Mouse (Mus musculus) heart, postnatal 25 days (tissue): ENCODE results near the gene Aym1. TPM values are rescaled to one million over a fixed set of nuclear protein-coding genes. Genes with fewer than 3 reads are reported as not detected.
"Not testable (repeated sequence)": the region's sequence is repeated elsewhere in the genome, so short reads cannot be mapped to it uniquely, and the experiment has no call there.

ENCODE experiments used
- DNase-seq: peaks from one replicate; pipeline ENCODE4 v3.0.0; 2022; ENCODE audit warnings: low spot score
- intact Hi-C: fragments of 180-260 bp; cut with DNase I; formaldehyde crosslinking; loops from one replicate; pipeline ENCODE4 v1.15.1; 2025
- total RNA-seq, 2 experiments: library from RNA; stranded (reverse); gene quantifications; 2 replicates each; pipeline ENCODE4 v1.2.3; 2021

The Aym1 gene
- total RNA-seq: not detected

DNA sequence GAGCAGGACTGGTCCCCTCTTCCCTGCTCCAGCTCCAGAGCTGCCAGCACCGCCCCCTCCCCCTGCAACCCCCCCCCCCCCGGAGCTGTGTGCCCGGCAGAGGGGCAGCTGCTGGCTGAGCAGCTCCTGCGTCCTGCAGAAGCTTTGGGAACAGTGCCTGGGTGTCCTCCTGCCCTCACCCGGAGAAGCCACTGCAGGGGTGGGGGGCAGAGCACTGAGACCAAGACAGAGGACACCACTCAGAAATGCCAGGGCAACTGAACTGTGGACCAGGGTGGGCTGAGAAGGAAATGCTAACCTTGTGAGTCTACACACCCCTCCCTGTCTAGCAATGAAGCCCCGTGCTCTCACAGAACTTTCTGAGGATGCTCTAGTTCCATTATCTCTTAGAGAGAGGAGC lies at the start of gene Aym1:
Gene Aym1, plus strand, starts transcription at position 109 of the 400 bp plus-strand sequence.
- intact Hi-C loops: no loop called here
- DNase-seq: no peak

DNA sequence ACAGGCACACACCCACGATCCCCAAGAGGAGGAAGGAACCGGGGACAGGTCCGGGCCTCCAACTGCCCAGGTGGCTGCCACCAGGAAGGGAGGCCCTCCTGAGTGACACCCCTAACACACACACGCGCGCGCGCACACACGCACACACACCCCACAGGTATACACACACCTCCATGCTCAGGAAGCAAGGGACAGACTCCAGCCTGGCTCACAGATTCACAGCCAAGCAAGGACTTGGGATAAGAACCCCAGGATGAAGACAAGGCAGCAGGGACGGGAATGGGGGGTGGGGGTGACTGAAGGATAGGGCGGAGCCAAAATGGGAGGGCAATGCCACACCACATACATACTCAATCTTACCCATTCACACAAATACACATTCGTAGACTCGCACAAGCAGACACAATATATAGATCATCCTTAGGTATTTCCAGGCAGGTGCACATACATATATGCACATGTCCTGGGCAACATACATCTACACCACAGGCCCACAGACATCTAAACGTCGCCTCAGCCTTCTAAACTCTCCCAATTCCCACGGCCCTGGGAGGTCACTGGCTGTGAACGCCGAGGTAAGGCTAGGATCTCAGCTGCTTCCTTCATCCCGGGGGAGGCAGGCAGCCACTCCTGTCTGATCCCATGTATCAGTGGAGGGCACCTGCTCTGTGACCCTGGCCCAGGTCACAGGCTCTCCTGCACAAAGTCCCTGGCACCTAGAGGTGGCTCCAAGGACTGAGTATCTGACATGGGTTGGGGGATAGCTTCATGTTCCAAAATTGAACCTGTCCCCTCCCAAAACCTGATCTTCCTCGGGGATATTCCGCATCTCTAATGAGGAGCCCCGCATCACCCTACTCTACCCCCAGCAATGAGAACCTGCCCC lies 47.4 kb upstream of the Aym1 start:
- intact Hi-C loops: loop anchor here (2.0 to 10.0 kb wide), 2 partner anchors 21 to 135 kb away; no protein-coding TSS in a partner anchor

DNA sequence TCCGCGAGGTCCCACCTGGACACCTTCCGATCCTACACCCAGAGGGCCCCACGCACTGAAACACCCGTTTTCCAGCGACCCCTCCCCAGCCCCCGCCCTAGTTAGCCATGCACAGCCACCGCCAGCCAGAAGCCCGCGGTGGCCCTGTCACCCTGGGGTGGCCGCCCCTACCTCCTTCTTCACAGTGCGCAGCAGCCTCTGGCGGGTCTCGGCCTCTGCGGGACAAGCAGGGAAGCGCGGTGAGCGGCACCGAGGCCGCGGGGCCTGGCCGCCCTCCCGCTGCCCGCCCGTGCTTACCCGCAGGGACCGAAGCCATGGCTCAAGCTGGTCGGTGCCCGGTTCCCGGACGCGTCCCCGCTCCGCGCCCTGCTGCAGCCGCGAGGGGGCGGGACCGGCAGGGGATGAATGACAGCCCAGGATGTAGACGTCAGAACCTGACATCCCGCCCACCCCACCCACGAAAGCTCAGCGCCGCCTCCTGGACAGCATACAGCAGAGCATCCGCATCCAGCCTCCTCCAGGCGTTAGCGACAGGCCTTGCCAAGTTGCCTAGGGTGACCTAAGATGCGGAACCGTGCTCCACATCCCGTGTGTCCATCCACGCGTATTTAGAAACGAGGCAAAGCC lies 46.6 kb upstream of the Aym1 start, which contains the start of gene Sgsm1:
Gene Sgsm1, minus strand, starts transcription at position 410 of the 627 bp plus-strand sequence.
- peak; percentile 47 for DNase-seq
- intact Hi-C loops: no loop called here

More for the DNA sequence above, 47.4 kb upstream of the Aym1 start:
- DNase-seq: no peak

DNA sequence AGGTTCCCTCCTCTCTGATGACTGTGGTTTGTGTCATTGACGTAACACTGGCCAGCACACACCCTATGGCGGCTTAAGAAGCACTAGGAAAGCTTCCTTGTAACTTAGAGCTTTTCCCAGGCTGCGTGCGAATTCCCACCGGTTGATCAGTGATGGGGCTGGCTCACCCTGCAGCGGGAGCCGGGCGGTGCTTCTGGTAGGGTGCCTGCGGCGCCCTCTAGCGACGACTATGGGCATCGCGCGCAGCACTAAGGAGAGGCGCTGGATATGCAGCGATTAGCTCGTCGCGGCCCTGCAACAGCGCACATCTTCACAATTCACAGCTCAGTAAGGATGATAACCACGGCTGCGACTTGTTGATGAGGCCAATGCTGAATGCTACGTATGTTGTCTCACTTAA lies 43.1 kb upstream of the Aym1 start:
- DNase-seq: peak; percentile 23
- intact Hi-C loops: no loop called here

DNA sequence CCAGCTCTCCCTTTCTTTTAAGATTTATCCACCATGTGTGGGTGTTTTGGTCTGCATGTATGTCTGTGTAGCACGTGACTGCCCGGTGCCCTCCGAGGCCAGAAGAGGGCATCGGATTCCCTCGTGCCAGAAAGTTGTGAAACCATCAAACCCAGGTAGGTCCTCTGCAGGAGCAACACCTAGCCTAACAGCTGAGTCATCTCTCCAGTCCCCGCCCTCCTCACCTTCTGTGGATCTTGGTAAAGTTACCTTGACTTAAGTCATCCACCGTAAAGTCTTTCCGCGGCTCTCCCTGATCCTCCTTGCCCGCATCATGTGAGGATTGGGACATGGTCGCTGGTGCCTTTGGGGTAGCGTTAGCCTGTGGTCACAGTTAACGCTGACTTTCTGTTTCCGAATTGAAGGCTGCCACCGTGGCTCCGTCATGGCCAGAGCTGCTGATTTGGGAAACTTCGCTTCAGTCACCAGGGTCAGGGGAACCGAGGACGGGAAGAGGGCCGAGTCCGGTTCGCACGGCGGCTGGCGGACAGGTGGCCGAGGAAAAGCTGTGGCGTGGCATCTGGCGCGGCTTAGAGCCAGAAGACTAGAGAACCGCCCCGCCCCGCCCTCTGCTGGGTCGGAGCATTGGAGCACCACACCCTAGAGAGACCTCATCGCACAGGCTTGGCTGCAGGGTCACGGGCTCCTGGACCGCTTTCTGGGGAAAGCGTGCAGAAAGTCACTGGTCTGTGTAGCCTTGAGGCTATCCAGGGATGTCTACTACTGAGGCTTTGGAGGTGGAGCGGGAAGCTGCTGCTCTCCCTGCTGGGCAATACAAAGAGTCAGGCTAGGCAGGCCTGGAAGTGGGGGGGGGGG lies 33.1 kb upstream of the Aym1 start:
- intact Hi-C loops: no loop called here
- peak; percentile 9 for DNase-seq

DNA sequence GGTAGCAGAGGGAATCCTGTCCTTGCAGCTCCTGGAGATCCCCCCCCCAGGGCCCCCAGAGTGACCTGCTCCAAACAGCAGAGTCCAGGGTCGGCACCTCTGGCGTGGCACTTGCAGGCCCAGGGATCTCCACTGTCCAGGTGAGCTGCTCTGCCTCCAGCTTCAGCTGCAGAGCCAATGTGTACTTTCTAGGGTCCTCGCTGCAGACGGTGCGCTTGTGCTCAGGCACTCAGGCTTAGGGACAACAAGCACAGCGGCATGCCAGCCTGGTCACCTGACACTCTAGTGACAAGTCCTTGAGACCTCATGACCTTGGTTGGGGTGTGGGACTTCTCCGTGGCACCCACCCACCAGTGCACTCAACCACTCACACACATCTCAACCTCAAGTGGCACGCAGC lies 27.6 kb upstream of the Aym1 start:
- no peak for DNase-seq
- intact Hi-C loops: no loop called here

DNA sequence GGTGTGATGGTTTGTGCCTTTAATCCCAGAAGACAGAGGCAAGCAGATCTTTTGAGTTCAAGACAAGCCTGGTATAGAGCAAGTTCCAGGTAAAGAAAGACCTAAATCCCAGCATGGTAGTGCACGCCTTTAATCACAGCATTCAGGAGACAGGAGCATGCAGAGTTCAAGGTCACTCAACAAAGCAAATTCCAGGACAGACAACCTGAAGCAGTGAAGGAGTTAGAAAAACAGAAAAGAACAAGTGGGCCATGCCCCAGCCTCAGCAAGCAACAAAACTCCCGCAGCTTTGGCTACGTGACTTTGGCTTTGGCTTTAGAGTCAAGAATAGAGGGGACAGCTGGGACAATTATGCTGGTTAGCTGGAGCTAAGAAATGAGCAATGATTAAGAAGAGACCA lies 26.9 kb upstream of the Aym1 start:
- intact Hi-C loops: no loop called here
- DNase-seq: no peak

DNA sequence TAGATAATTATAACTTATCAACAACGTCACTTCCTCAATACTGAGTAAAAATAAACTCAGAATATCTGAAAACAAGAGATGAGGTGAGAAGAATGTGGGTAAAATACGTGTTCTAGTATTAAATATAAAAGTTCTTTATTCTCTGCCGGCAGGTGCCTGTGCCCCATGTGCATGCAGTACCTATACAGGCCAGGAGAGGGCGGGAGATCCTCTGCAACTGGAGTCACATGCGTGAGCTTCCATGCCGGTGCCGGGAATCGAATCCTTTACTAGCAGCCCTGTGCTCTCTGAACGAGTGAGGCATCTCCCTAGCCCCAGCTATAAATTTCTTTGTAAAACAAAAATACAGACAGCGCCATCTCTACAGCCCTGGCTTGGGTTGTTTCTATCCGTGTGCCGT lies 24.9 kb upstream of the Aym1 start:
- DNase-seq: no peak
- intact Hi-C loops: no loop called here

DNA sequence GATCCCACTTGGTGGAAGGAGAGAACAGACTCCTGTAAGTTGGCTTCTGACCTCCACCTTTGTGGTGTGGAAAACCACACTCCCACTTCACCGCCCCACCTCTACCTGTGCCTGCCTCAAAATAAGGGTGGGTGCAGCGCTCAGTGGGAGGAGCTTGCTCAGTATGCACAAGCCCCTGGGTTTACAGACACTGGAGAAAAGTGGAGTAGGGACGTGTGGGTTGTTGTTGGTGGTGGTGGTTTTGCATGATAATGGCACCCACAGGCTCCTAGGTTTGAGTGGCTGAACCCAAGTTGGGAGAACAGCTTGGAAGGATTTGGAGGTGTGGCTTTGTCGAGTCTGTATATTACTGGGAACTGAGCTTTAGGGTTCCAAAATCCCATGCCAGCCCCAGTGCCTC lies 24.2 kb upstream of the Aym1 start:
- intact Hi-C loops: no loop called here
- DNase-seq: no peak

DNA sequence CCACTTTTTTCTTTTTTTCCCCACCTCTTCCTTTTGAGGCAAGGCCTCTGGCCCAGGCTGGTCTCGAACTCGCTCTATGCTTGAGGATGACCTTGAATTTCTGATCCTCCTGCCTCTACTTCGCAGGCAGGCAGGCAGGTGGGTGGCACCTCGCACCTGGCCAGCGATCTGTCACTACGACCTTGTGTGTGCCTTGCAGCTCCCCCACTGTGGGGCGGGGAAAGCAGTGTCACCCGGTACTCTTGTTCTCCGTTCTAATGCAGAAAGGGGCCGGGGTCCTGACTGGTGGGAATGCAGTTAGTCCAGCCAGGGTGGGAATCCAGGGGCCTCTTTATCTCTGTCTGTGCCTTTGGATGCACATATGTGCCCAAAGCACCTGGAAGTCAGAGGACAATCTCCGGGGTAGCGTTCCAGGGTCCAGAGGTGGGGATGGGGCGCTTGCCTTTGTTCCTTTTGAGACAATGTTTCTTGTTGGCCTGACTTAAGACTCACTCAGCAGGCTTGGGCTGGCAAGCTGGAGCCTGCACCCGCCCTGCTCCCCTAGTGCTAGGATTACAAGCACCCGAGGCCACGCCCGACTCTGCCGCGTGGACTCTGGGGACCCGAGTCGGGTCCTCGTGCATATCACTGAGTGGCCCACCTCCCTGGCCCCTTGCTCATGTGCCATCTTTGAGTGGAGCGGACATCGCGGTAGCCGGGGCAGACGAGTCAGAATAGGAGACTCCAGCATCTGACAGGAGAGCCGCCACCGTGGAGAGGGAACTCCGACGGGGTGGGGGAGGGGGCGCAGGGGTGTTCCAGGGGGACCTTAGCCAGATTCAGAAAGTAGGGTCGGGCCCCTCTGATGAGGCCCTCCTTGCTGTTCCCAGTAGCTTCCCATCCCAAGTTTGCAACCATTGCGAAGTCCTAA lies 22.2 kb upstream of the Aym1 start:
- no peak for DNase-seq
- intact Hi-C loops: no loop called here

DNA sequence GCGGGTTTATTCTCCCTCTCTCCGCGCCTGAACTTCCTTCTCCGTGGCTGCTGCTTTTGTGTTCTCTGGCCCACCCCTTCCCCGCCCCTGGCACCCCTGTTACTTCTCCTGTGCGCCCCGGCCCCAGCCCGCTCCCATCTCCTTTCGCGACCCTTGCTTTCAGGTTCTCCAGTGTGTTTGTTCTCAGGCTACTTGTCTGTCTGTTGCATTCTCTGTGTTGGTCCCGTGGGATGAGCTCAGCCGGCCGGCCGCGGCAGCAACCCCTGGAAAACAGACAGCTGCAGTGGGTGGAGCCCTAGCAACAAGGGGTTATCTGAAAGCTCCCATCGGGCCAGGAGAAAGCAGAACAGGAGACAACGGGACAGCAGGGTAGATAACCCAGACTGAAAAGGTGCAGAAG lies 21.4 kb upstream of the Aym1 start:
- no peak for DNase-seq
- intact Hi-C loops: no loop called here

DNA sequence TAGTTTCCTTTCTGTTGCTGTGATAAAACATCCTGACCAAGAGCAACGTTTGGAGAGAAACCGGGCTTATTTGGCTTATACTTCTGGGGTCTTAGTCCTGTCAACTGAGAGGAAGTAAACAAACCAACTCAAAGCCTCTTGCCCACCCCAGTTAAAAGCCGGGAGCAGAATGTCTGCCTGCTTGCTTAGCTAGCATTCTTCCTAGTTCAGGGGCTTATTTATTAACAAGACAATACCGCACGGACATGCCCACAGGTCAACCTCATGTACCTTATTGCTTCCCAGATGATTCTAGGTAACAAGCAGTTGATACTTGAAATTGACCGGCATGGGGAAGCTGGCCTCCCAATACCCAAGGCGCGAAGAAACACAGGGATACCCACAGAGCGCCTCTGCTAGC lies 20.8 kb upstream of the Aym1 start:
- no peak for DNase-seq
- intact Hi-C loops: no loop called here

DNA sequence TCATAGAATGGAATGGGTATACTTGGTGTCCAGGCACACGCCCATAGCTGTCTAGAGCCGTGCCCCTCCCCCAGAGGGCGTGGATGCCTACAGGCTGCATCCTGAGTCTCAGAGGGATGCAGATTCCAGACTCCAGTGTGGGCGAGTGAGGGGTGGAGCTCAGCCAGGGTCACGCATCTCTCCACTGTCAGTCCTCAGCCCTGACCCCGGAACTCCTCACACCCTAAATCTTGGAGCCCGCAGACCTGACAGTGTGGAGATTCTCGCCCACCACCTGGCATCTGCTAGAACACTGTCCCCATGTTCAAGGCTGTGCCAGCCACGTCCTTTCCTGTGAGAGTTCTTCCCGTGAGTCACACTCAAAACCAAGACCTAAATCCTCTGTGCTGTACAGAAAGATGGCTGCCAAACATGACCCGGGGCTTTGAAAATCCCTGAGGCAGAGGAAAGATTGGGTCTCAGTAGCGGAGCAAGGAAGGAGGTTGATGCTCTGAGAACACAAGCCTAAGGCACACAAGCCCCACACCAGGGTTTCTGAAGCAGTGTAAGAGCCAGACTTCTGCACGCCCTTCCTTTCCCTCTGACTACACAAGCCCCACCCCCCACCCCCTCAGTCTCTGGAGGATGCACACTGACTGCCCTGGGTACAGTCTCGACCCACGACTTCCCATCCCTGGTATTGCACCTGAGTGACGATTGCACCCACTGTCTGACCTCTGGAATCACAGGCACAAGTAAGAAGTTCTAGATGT lies 12.3 kb upstream of the Aym1 start:
- intact Hi-C loops: no loop called here
- DNase-seq: no peak

DNA sequence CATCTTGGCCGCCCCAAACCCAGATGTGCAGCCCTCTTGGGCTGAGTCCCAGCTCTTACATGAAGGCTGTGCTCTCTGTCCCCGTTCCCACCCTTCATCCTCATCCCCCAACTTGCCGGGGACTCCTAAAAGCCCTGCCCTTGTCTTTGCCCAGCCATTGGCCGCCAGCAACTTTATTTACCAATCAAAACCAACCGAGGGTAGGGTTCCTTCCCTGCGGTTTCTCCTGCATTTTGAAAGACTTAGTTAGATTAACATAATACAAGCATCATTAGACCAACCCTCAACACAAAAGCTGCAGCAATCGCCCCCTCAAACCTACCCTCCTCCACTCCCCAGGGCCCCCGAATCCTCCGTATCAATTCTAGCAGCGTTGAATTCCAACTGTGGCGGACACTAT lies 11.3 kb upstream of the Aym1 start:
- intact Hi-C loops: no loop called here
- no peak for DNase-seq

DNA sequence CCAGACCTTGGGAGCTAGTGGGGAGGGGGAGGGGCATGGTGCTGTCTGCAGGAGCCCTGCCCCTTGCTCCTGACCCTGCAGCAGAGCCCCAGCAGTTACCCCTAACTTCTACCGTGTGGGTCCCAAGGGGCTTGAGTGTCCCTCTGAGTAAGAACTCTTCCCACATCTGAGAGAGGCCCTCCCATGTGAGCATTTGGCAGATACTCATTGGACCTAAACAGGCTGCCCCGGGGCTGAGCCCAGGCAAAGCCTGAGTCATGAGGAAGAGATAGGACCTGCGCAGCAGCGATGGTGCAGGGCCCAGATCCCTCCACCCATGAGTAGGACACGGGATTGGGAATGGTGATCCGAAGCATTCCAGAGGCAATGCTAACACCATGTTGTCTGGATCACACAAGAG lies 10.4 kb upstream of the Aym1 start:
- DNase-seq, intact Hi-C loops: not testable (repeated sequence)

DNA sequence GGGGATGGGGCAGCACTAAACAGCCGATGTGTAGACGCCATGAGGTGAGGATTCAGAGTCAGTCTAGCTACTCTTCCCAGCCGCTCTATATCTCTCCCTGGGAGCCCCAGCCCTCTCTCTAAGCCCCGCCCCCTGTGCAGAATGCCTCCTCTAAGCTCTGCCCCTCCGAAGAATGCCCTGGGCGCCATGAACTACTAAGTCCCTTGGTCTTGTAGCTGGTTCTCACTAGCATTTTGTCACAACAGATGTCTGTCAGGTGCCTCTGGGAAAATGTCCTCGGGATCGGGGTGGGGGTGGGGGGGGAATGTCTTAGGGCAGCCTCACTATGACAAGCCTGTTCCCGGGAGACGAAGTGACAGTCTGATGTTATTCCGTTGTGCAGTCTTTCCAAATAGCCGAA lies 9.5 kb upstream of the Aym1 start:
- intact Hi-C loops: no loop called here
- no peak for DNase-seq

DNA sequence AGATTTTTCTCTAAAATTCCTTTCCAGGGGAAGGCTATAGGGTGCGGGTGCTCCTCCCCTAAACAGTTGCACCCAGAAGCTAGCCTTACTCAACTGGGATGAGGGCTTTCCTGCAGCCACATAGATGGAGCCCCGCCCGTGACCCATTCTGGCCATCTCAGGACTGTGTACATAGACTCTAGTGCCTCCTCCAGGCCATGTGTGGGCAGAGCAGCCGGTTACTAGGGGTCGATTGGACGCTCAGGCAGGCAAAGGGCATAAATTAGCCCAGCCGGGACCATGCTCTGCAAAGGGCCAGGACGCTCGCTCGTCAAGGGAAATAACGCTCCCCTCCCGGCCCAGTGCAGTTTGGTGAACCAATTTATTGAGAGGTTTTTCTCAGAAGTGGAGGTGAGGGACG lies 8.5 kb upstream of the Aym1 start:
- no peak for DNase-seq
- intact Hi-C loops: no loop called here

DNA sequence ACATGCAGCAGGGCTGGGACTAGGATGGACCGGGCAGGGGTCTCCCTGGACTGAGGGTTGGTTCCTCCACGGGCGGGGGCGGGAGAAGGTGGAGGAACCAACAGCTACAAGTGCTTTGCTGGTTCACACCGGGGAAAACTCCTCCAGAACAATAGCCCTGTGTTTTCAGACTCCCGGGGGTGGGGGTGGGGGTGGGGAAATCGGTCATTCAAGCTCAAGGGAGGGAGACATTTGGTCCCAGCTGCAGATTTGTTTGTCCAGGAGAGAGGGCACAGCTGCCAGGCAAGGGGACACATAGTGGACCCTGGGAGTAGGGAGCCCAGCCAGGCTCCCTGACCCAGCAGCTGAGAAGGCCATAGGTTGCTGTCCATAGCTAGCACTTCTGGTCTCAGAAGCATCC lies 7.9 kb upstream of the Aym1 start:
- no peak for DNase-seq
- intact Hi-C loops: no loop called here

DNA sequence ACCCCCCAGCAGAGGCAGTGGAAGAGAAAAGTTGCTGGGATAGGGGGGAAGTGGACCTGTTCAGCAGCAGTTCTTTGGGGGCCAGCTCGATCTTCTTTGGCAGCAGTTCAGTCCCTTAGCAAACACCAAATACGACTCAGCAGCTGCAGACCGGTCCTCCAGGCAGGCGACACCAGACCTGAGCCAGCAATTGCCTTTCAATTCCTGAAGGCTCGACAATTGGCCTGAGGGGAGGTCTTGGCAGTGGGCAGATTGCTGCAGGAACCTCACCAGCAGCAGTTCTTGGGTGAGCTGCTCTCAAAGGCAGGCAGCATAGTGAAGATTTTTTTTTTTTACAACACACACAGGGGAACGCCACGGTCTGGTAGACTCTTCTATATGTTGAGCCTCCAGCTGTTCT lies 7.3 kb upstream of the Aym1 start:
- intact Hi-C loops: no loop called here
- DNase-seq: no peak
